Mouse (Mus musculus): Measurements from ENCODE around the gene Ooep.
A peak's percentile ranks its signal among the peaks of the same experiment; 100 is the strongest.
"Not testable (repeated sequence)": the region's sequence is repeated elsewhere in the genome, so short reads cannot be mapped to it uniquely, and the experiment has no call there.

The Ooep gene

GRCm38 (mm10) chr9:78367959-78368358 is 10.6 kb downstream of the Ooep start, which contains the start of gene Dppa5a:
Dppa5a (minus strand) TSS chr9:78368177.
- not testable (repeated sequence) for DNase-seq (ENCODE audit: low read depth, low spot score)

GRCm38 (mm10) chr9:78365850-78366544 is 12.5 kb downstream of the Ooep start:
- no peak for DNase-seq (ENCODE audit: low read depth, low spot score)

- no peak for DNase-seq (ENCODE audit: low read depth, low spot score)
These were observed 13.8 kb downstream of the Ooep start for GRCm38 (mm10) chr9:78364701-78365100.

GRCm38 (mm10) chr9:78363374-78363773 is 15.2 kb downstream of the Ooep start:
- no peak for DNase-seq (ENCODE audit: low read depth, low spot score)

- DNase-seq (ENCODE audit: low read depth, low spot score) = no peak
These were observed 18.0 kb downstream of the Ooep start for GRCm38 (mm10) chr9:78360484-78360872.

GRCm38 (mm10) chr9:78359750-78360483 is 18.6 kb downstream of the Ooep start:
- DNase-seq (ENCODE audit: low read depth, low spot score) = no peak

- DNase-seq (ENCODE audit: low read depth, low spot score) = peak; percentile 54
These were observed 20.5 kb downstream of the Ooep start for GRCm38 (mm10) chr9:78358053-78358452.

- DNase-seq (ENCODE audit: low read depth, low spot score) = no peak
These were observed 22.9 kb downstream of the Ooep start, which contains the start of gene Gsta2 for GRCm38 (mm10) chr9:78355611-78356010. Gsta2 (minus strand) TSS chr9:78355788.

- no peak for DNase-seq (ENCODE audit: low read depth, low spot score)
These were observed 23.6 kb downstream of the Ooep start for GRCm38 (mm10) chr9:78354665-78355578.

GRCm38 (mm10) chr9:78351504-78352220 is 26.9 kb downstream of the Ooep start:
- DNase-seq (ENCODE audit: low read depth, low spot score) = no peak

- not testable (repeated sequence) for DNase-seq (ENCODE audit: low read depth, low spot score)
These were observed 28.5 kb downstream of the Ooep start for GRCm38 (mm10) chr9:78350007-78350406.

GRCm38 (mm10) chr9:78349141-78349540 is 29.4 kb downstream of the Ooep start:
- DNase-seq (ENCODE audit: low read depth, low spot score) = not testable (repeated sequence)

- not testable (repeated sequence) for DNase-seq (ENCODE audit: low read depth, low spot score)
These were observed 30.1 kb downstream of the Ooep start for GRCm38 (mm10) chr9:78348206-78349004.

GRCm38 (mm10) chr9:78347004-78347403 is 31.5 kb downstream of the Ooep start:
- DNase-seq (ENCODE audit: low read depth, low spot score) = no peak

GRCm38 (mm10) chr9:78345235-78345634 is 33.3 kb downstream of the Ooep start:
- not testable (repeated sequence) for DNase-seq (ENCODE audit: low read depth, low spot score)

- DNase-seq (ENCODE audit: low read depth, low spot score) = not testable (repeated sequence)
These were observed 35.5 kb downstream of the Ooep start for GRCm38 (mm10) chr9:78343055-78343454.

- DNase-seq (ENCODE audit: low read depth, low spot score) = not testable (repeated sequence)
These were observed 36.0 kb downstream of the Ooep start for GRCm38 (mm10) chr9:78342494-78342893.

GRCm38 (mm10) chr9:78340324-78340723 is 38.2 kb downstream of the Ooep start:
- peak; percentile 20 for DNase-seq (ENCODE audit: low read depth, low spot score)

GRCm38 (mm10) chr9:78337050-78337449 is 41.5 kb downstream of the Ooep start:
- not testable (repeated sequence) for DNase-seq (ENCODE audit: low read depth, low spot score)

- DNase-seq (ENCODE audit: low read depth, low spot score) = not testable (repeated sequence)
These were observed 51.2 kb downstream of the Ooep start, which contains the start of gene Omt2b for GRCm38 (mm10) chr9:78327289-78327688. Omt2b (plus strand) TSS chr9:78327589.

Measured in embryo, embryonic 11.5 days (tissue).